Mouse (Mus musculus): ENCODE results near the gene Hist1h4b. TPM values are rescaled to one million over a fixed set of nuclear protein-coding genes. Genes with fewer than 3 reads are reported as not detected.
A peak's percentile ranks its signal among the peaks of the same experiment; 100 is the strongest.
"Not testable (repeated sequence)": the region's sequence is repeated elsewhere in the genome, so short reads cannot be mapped to it uniquely, and the experiment has no call there.

Gene Hist1h4b
- polyA plus RNA-seq, 1 experiment from 2014 or later = 0.63 TPM

DNA sequence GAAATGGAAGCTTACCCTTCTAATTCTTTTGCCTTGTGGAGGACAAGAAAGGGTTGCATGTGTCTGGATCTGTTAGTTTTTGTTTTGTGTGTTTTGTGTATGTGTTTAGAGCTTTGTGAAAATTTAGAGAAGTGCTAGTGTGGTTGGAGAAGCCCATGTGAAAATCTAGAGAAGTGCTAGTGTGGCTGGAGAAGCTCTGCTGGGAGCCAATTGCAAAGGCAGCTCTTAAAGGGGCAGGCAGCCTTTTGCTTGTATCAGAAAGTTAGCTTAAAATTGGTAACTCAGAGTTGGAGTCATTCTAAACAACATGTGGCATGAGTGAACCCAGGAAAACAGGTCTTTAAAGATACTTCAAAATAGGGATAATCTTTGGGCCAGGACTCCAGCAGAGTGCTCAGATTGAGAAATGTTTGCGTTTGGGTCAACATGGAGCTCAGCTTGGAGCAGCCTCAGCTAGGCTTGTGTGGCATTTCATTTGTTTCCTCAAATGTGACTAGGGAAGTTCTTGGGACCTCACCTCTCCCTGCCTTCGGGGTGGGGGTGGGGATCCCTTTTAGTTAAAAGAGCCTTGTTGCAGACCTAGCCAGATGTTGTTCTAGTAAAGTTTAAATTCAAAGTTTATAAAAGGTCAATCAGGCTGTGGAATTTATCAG is 39.1 kb upstream of the Hist1h4b start:
- not testable (repeated sequence) for H3K27ac ChIP-seq (replicated peaks in 1 of 2; ENCODE audit: control insufficient read depth in 1 of 2, insufficient read depth in 1 of 2, low read depth in 2 of 2, low read length in 2 of 2); H3K4me1 ChIP-seq (ENCODE audit: control insufficient read depth in 2 of 2, insufficient read depth in 2 of 2, low read length in 2 of 2); H3K27me3 ChIP-seq (ENCODE audit: control insufficient read depth, insufficient read depth, low read length); H3K4me2 ChIP-seq (ENCODE audit: low read length); H3K9ac ChIP-seq (ENCODE audit: low read length); H3K4me3 ChIP-seq (ENCODE audit: control insufficient read depth in 1 of 2, insufficient read depth in 1 of 2, low read depth in 1 of 2, low read length in 2 of 2); H3K36me3 ChIP-seq (ENCODE audit: control insufficient read depth, insufficient read depth, low read length); ATAC-seq (ENCODE audit: insufficient number of reproducible peaks, insufficient read depth, low FRiP score, low read depth); H3K9me3 ChIP-seq (ENCODE audit: control insufficient read depth, low read length)
- 26% methylated on average over 2 of the region's 2 CpGs for WGBS

- H3K4me1 ChIP-seq (ENCODE audit: control insufficient read depth in 2 of 2, insufficient read depth in 2 of 2, low read length in 2 of 2) = peaks cover 10 to 11% of the 10 kb centered on the region in 2 experiments; a peak in 3 of 4 replicates
- no peaks in the 10 kb centered on the region for H3K36me3 ChIP-seq (ENCODE audit: control insufficient read depth, insufficient read depth, low read length)
- H3K4me2 ChIP-seq (ENCODE audit: low read length) = no peak overlapping the region
- H3K4me3 ChIP-seq (ENCODE audit: control insufficient read depth in 1 of 2, insufficient read depth in 1 of 2, low read depth in 1 of 2, low read length in 2 of 2) = no peak overlapping the region
- WGBS = 36% methylated on average over 4 of the region's 4 CpGs
- H3K27me3 ChIP-seq (ENCODE audit: control insufficient read depth, insufficient read depth, low read length) = no peaks in the 10 kb centered on the region
- H3K27ac ChIP-seq (replicated peaks in 1 of 2; ENCODE audit: control insufficient read depth in 1 of 2, insufficient read depth in 1 of 2, low read depth in 2 of 2, low read length in 2 of 2) = no peak overlapping the region
- no peak overlapping the region for H3K9ac ChIP-seq (ENCODE audit: low read length)
- no peak; the same call in 1 of the 2 replicates for ATAC-seq (ENCODE audit: insufficient number of reproducible peaks, insufficient read depth, low FRiP score, low read depth)
- H3K9me3 ChIP-seq (ENCODE audit: control insufficient read depth, low read length) = no peaks in the 10 kb centered on the region
Observed at GRCm38 (mm10) chr13:23724239-23724638, 32.6 kb upstream of the Hist1h4b start.

- WGBS = 73% methylated on average over 1 of the region's 1 CpGs
- no peaks in the 10 kb centered on the region for H3K27me3 ChIP-seq (ENCODE audit: control insufficient read depth, insufficient read depth, low read length)
- H3K4me2 ChIP-seq (ENCODE audit: low read length) = no peak overlapping the region
- H3K9ac ChIP-seq (ENCODE audit: low read length) = no peak overlapping the region
- no peaks in the 10 kb centered on the region for H3K9me3 ChIP-seq (ENCODE audit: control insufficient read depth, low read length)
- H3K4me3 ChIP-seq (ENCODE audit: control insufficient read depth in 1 of 2, insufficient read depth in 1 of 2, low read depth in 1 of 2, low read length in 2 of 2) = no peak overlapping the region
- H3K27ac ChIP-seq (replicated peaks in 1 of 2; ENCODE audit: control insufficient read depth in 1 of 2, insufficient read depth in 1 of 2, low read depth in 2 of 2, low read length in 2 of 2) = no peak overlapping the region
- H3K4me1 ChIP-seq (ENCODE audit: control insufficient read depth in 2 of 2, insufficient read depth in 2 of 2, low read length in 2 of 2) = peaks cover 10 to 11% of the 10 kb centered on the region in 2 experiments; a peak in 3 of 4 replicates
- ATAC-seq (ENCODE audit: insufficient number of reproducible peaks, insufficient read depth, low FRiP score, low read depth) = no peak
- no peaks in the 10 kb centered on the region for H3K36me3 ChIP-seq (ENCODE audit: control insufficient read depth, insufficient read depth, low read length)
Observed at GRCm38 (mm10) chr13:23725213-23725612, 31.6 kb upstream of the Hist1h4b start.

GRCm38 (mm10) chr13:23728472-23729191 is 28.2 kb upstream of the Hist1h4b start:
- H3K4me3 ChIP-seq (ENCODE audit: control insufficient read depth in 1 of 2, insufficient read depth in 1 of 2, low read depth in 1 of 2, low read length in 2 of 2) = no peak overlapping the region
- H3K4me1 ChIP-seq (ENCODE audit: control insufficient read depth in 2 of 2, insufficient read depth in 2 of 2, low read length in 2 of 2) = peaks cover 12 to 15% of the 10 kb centered on the region in 2 experiments
- H3K36me3 ChIP-seq (ENCODE audit: control insufficient read depth, insufficient read depth, low read length) = no peaks in the 10 kb centered on the region
- H3K27me3 ChIP-seq (ENCODE audit: control insufficient read depth, insufficient read depth, low read length) = no peaks in the 10 kb centered on the region
- H3K4me2 ChIP-seq (ENCODE audit: low read length) = no peak overlapping the region
- no peak overlapping the region for H3K9ac ChIP-seq (ENCODE audit: low read length)
- no peaks in the 10 kb centered on the region for H3K9me3 ChIP-seq (ENCODE audit: control insufficient read depth, low read length)
- WGBS = 71% methylated on average over 18 of the region's 18 CpGs
- ATAC-seq (ENCODE audit: insufficient number of reproducible peaks, insufficient read depth, low FRiP score, low read depth) = no peak
- H3K27ac ChIP-seq (replicated peaks in 1 of 2; ENCODE audit: control insufficient read depth in 1 of 2, insufficient read depth in 1 of 2, low read depth in 2 of 2, low read length in 2 of 2) = no peak overlapping the region

DNA sequence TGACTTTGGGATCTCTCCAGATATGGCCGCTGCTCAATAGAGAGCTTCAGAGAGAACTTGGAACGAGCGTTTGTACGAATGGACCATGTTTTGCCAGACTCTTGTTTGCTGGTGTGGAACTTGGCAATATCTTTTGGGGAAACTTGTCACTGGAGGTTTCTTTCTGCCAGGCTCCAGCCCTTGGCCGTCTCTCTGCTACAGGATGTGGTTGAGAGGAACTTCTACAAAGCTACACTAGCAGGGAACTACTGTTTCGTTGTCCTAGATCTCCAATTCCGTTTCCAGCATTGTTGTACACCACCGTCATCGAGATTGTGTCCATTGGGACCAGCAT is 27.7 kb upstream of the Hist1h4b start:
- WGBS = 86% methylated on average over 9 of the region's 9 CpGs
- H3K9ac ChIP-seq (ENCODE audit: low read length) = no peak overlapping the region
- no peak overlapping the region for H3K4me3 ChIP-seq (ENCODE audit: control insufficient read depth in 1 of 2, insufficient read depth in 1 of 2, low read depth in 1 of 2, low read length in 2 of 2)
- H3K27me3 ChIP-seq (ENCODE audit: control insufficient read depth, insufficient read depth, low read length) = no peaks in the 10 kb centered on the region
- no peak overlapping the region for H3K4me2 ChIP-seq (ENCODE audit: low read length)
- H3K27ac ChIP-seq (replicated peaks in 1 of 2; ENCODE audit: control insufficient read depth in 1 of 2, insufficient read depth in 1 of 2, low read depth in 2 of 2, low read length in 2 of 2) = no peak overlapping the region
- ATAC-seq (ENCODE audit: insufficient number of reproducible peaks, insufficient read depth, low FRiP score, low read depth) = no peak
- H3K36me3 ChIP-seq (ENCODE audit: control insufficient read depth, insufficient read depth, low read length) = no peaks in the 10 kb centered on the region
- peaks cover 10 to 11% of the 10 kb centered on the region in 2 experiments for H3K4me1 ChIP-seq (ENCODE audit: control insufficient read depth in 2 of 2, insufficient read depth in 2 of 2, low read length in 2 of 2)
- no peaks in the 10 kb centered on the region for H3K9me3 ChIP-seq (ENCODE audit: control insufficient read depth, low read length)

DNA sequence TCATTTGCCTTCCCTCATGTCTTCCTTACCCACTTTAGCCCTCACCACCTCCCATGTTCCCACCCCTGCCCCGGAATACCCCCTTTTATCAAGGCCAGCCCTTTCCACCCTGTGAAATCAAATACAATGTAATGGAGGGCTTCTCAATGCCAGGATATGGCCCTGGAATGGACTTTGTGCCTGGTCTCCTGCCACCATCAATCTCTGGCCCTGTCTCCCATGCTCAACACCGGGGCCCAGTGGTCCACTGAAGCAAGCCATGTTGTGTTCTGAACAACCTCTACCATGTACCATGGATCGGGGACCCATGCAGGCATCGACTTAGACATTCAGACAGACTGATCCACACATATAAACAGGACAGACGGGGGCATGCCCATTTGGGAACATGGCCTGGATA is 27.1 kb upstream of the Hist1h4b start:
- WGBS = 95% methylated on average over 5 of the region's 5 CpGs
- Histone ChIP-seq H3K36me3 (ENCODE audit: control insufficient read depth, insufficient read depth, low read length) (no peaks in the 10 kb centered on the region), H3K9me3 (ENCODE audit: control insufficient read depth, low read length) (no peaks in the 10 kb centered on the region), H3K4me3 (ENCODE audit: control insufficient read depth in 1 of 2, insufficient read depth in 1 of 2, low read depth in 1 of 2, low read length in 2 of 2) (no peak overlapping the region), H3K4me2 (ENCODE audit: low read length) (no peak overlapping the region), H3K9ac (ENCODE audit: low read length) (no peak overlapping the region), H3K4me1 (ENCODE audit: control insufficient read depth in 2 of 2, insufficient read depth in 2 of 2, low read length in 2 of 2) (peaks cover 7% of the 10 kb centered on the region in 2 experiments), H3K27ac (replicated peaks in 1 of 2; ENCODE audit: control insufficient read depth in 1 of 2, insufficient read depth in 1 of 2, low read depth in 2 of 2, low read length in 2 of 2) (no peak overlapping the region), H3K27me3 (ENCODE audit: control insufficient read depth, insufficient read depth, low read length) (no peaks in the 10 kb centered on the region)
- no peak for ATAC-seq (ENCODE audit: insufficient number of reproducible peaks, insufficient read depth, low FRiP score, low read depth)

GRCm38 (mm10) chr13:23730479-23730878 is 26.3 kb upstream of the Hist1h4b start:
- no peaks in the 10 kb centered on the region for H3K9me3 ChIP-seq (ENCODE audit: control insufficient read depth, low read length)
- 0 out of 2 replicates have a peak overlapping the region, but pooled peaks have one; percentile 8 for H3K4me2 ChIP-seq (ENCODE audit: low read length)
- no peak overlapping the region for H3K27ac ChIP-seq (replicated peaks in 1 of 2; ENCODE audit: control insufficient read depth in 1 of 2, insufficient read depth in 1 of 2, low read depth in 2 of 2, low read length in 2 of 2)
- no peak overlapping the region for H3K9ac ChIP-seq (ENCODE audit: low read length)
- WGBS = 11% methylated on average over 8 of the region's 8 CpGs
- H3K4me3 ChIP-seq (ENCODE audit: control insufficient read depth in 1 of 2, insufficient read depth in 1 of 2, low read depth in 1 of 2, low read length in 2 of 2) = no peak overlapping the region
- no peak for ATAC-seq (ENCODE audit: insufficient number of reproducible peaks, insufficient read depth, low FRiP score, low read depth)
- H3K27me3 ChIP-seq (ENCODE audit: control insufficient read depth, insufficient read depth, low read length) = no peaks in the 10 kb centered on the region
- no peaks in the 10 kb centered on the region for H3K36me3 ChIP-seq (ENCODE audit: control insufficient read depth, insufficient read depth, low read length)
- peaks cover 4 to 5% of the 10 kb centered on the region in 2 experiments; a peak in 3 of 4 replicates for H3K4me1 ChIP-seq (ENCODE audit: control insufficient read depth in 2 of 2, insufficient read depth in 2 of 2, low read length in 2 of 2)

Measured in heart, embryonic 14.5 days (tissue).